Mouse (Mus musculus) stomach, embryonic 16.5 days (tissue): ENCODE measurements at regions not wholly inside any gene's neighbourhood (a gene's known extent, or its start where the extent isn't known, plus 50 kb on each side); places are given as distances from the start of the nearest gene placed in this dataset.
A peak's percentile ranks its signal among the peaks of the same experiment; 100 is the strongest.

Experiments used
- ATAC-seq: fragments of 200-750 bp; cut with Nextera tagmentation; 2 replicates; pipeline ENCODE4 v1.8.0; 2017; ENCODE audit warnings: moderate number of reproducible peaks, moderate TSS enrichment; ENCODE audit not compliant: insufficient read depth, low FRiP score
- H3K27ac ChIP-seq: fragments of 300-500 bp; sonication (generic); 2 replicates; pipeline ENCODE4 v1.5.1; 2014; ENCODE audit warnings: low read length
- H3K27me3 ChIP-seq: fragments of 300-500 bp; sonication (generic); 2 replicates; pipeline ENCODE4 v1.6.1; 2014; ENCODE audit warnings: low read length, control low read depth, mixed read lengths; ENCODE audit not compliant: control insufficient read depth, insufficient read depth
- H3K36me3 ChIP-seq: fragments of 300-500 bp; sonication (generic); 2 replicates; pipeline ENCODE4 v1.6.1; 2014; ENCODE audit warnings: low read length; ENCODE audit not compliant: control insufficient read depth, insufficient read depth
- H3K4me1 ChIP-seq: fragments of 300-500 bp; sonication (generic); 2 replicates; pipeline ENCODE4 v1.6.1; 2014; ENCODE audit warnings: low read length, control low read depth, mixed read lengths; ENCODE audit not compliant: control insufficient read depth, insufficient read depth
- H3K4me2 ChIP-seq: fragments of 300-500 bp; sonication (generic); 2 replicates; pipeline ENCODE4 v1.6.1; 2014; ENCODE audit warnings: low read depth, low read length, mixed read lengths
- H3K4me3 ChIP-seq: fragments of 300-500 bp; sonication (generic); replicated peaks from 2 replicates; pipeline ENCODE4 v1.5.1; 2014; ENCODE audit warnings: mild to moderate bottlenecking, low read length
- H3K9ac ChIP-seq: fragments of 300-500 bp; sonication (generic); 2 replicates; pipeline ENCODE4 v1.6.1; 2014; ENCODE audit warnings: low read length
- H3K9me3 ChIP-seq: fragments of 300-500 bp; sonication (generic); replicated peaks from 2 replicates; pipeline ENCODE4 v1.6.1; 2016; ENCODE audit warnings: low read length, control low read depth; ENCODE audit not compliant: control insufficient read depth
- WGBS: fragments of 180-500 bp; shearing (Covaris S2); extraction: QIAGEN DNeasy Blood & Tissue Kit; methylation state at CpG from one replicate; pipeline ENCODE4 v1.1.7; 2014; 5-methylcytosine and 5-hydroxymethylcytosine counted together

GRCm38 (mm10) chr12:90664436-90664835 lies 73.8 kb downstream of the Dio2 start:
- WGBS: 50% methylated on average over 2 of the region's 2 CpGs
- no peaks in the 10 kb centered on the region for H3K27me3 ChIP-seq
- no peaks in the 10 kb centered on the region for H3K9me3 ChIP-seq
- H3K36me3 ChIP-seq: no peaks in the 10 kb centered on the region
- H3K4me1 ChIP-seq: no peaks in the 10 kb centered on the region
- no peak overlapping the region for H3K4me2 ChIP-seq
- H3K27ac ChIP-seq: no peak overlapping the region
- H3K4me3 ChIP-seq: no peak overlapping the region
- ATAC-seq: no peak
- H3K9ac ChIP-seq: no peak overlapping the region

GRCm38 (mm10) chr12:90645452-90645851 lies 92.8 kb downstream of the Dio2 start:
- Histone ChIP-seq H3K36me3 (no peaks in the 10 kb centered on the region), H3K9me3 (no peaks in the 10 kb centered on the region), H3K27me3 (no peaks in the 10 kb centered on the region), H3K9ac (no peak overlapping the region), H3K4me3 (no peak overlapping the region), H3K4me1 (no peaks in the 10 kb centered on the region), H3K4me2 (no peak overlapping the region), H3K27ac (no peak overlapping the region)
- no peak for ATAC-seq
- 74% methylated on average over 5 of the region's 5 CpGs for WGBS

GRCm38 (mm10) chr12:90643891-90644290 lies 94.3 kb downstream of the Dio2 start:
- WGBS: 22% methylated on average over 1 of the region's 1 CpGs
- H3K4me1 ChIP-seq: no peaks in the 10 kb centered on the region
- no peaks in the 10 kb centered on the region for H3K9me3 ChIP-seq
- ATAC-seq: peak; percentile 62; the same call in 1 of the 2 replicates
- H3K27ac ChIP-seq: no peak overlapping the region
- no peaks in the 10 kb centered on the region for H3K27me3 ChIP-seq
- H3K36me3 ChIP-seq: no peaks in the 10 kb centered on the region
- no peak overlapping the region for H3K4me2 ChIP-seq
- H3K9ac ChIP-seq: no peak overlapping the region
- no peak overlapping the region for H3K4me3 ChIP-seq

GRCm38 (mm10) chr12:90624856-90625255 lies 113.4 kb downstream of the Dio2 start:
- Histone ChIP-seq H3K9ac (no peak overlapping the region), H3K27me3 (no peaks in the 10 kb centered on the region), H3K4me2 (no peak overlapping the region), H3K9me3 (no peaks in the 10 kb centered on the region), H3K4me3 (no peak overlapping the region), H3K27ac (no peak overlapping the region), H3K36me3 (no peaks in the 10 kb centered on the region), H3K4me1 (no peaks in the 10 kb centered on the region)
- ATAC-seq: no peak

- H3K4me1 ChIP-seq: no peaks in the 10 kb centered on the region
- no peaks in the 10 kb centered on the region for H3K36me3 ChIP-seq
- no peaks in the 10 kb centered on the region for H3K9me3 ChIP-seq
- WGBS: 75% methylated on average over 2 of the region's 2 CpGs
- no peaks in the 10 kb centered on the region for H3K27me3 ChIP-seq
- no peak overlapping the region for H3K4me2 ChIP-seq
- no peak for ATAC-seq
- no peak overlapping the region for H3K27ac ChIP-seq
- no peak overlapping the region for H3K9ac ChIP-seq
- H3K4me3 ChIP-seq: no peak overlapping the region
Measured at GRCm38 (mm10) chr12:90623426-90623825, 114.8 kb downstream of the Dio2 start.

- H3K4me2 ChIP-seq: no peak overlapping the region
- no peak for ATAC-seq
Measured at GRCm38 (mm10) chr12:90608810-90609209, 129.4 kb downstream of the Dio2 start.

GRCm38 (mm10) chr12:90607894-90608293 lies 130.3 kb downstream of the Dio2 start:
- no peaks in the 10 kb centered on the region for H3K27me3 ChIP-seq
- no peak overlapping the region for H3K27ac ChIP-seq
- WGBS: 77% methylated on average over 6 of the region's 6 CpGs
- H3K36me3 ChIP-seq: no peaks in the 10 kb centered on the region
- no peak for ATAC-seq
- no peaks in the 10 kb centered on the region for H3K9me3 ChIP-seq
- no peak overlapping the region for H3K4me3 ChIP-seq
- H3K4me2 ChIP-seq: no peak overlapping the region
- no peak overlapping the region for H3K9ac ChIP-seq
- no peaks in the 10 kb centered on the region for H3K4me1 ChIP-seq

More at GRCm38 (mm10) chr12:90608810-90609209, 129.4 kb downstream of the Dio2 start:
- H3K27me3 ChIP-seq: no peaks in the 10 kb centered on the region
- H3K36me3 ChIP-seq: no peaks in the 10 kb centered on the region
- WGBS: 47% methylated on average over 2 of the region's 2 CpGs
- no peak overlapping the region for H3K4me3 ChIP-seq
- no peak overlapping the region for H3K9ac ChIP-seq
- H3K9me3 ChIP-seq: no peaks in the 10 kb centered on the region
- H3K4me1 ChIP-seq: no peaks in the 10 kb centered on the region
- H3K27ac ChIP-seq: no peak overlapping the region

GRCm38 (mm10) chr12:90580006-90580405 lies 158.2 kb downstream of the Dio2 start:
- H3K4me3 ChIP-seq: no peak overlapping the region
- H3K4me1 ChIP-seq: no peaks in the 10 kb centered on the region
- 89% methylated on average over 3 of the region's 3 CpGs for WGBS
- H3K27me3 ChIP-seq: no peaks in the 10 kb centered on the region
- no peaks in the 10 kb centered on the region for H3K36me3 ChIP-seq
- no peak overlapping the region for H3K27ac ChIP-seq
- no peak overlapping the region for H3K4me2 ChIP-seq
- H3K9ac ChIP-seq: no peak overlapping the region
- no peaks in the 10 kb centered on the region for H3K9me3 ChIP-seq
- no peak for ATAC-seq

- no peaks in the 10 kb centered on the region for H3K9me3 ChIP-seq
- H3K27ac ChIP-seq: no peak overlapping the region
- H3K4me1 ChIP-seq: no peaks in the 10 kb centered on the region
- H3K27me3 ChIP-seq: no peaks in the 10 kb centered on the region
- H3K4me2 ChIP-seq: no peak overlapping the region
- H3K36me3 ChIP-seq: no peaks in the 10 kb centered on the region
- no peak overlapping the region for H3K4me3 ChIP-seq
- no peak for ATAC-seq
- no peak overlapping the region for H3K9ac ChIP-seq
- 60% methylated on average over 2 of the region's 2 CpGs for WGBS
Measured at GRCm38 (mm10) chr12:90576103-90576502, 162.1 kb downstream of the Dio2 start.

GRCm38 (mm10) chr12:90571907-90572306 lies 166.3 kb downstream of the Dio2 start:
- Histone ChIP-seq H3K9ac (no peak overlapping the region), H3K4me1 (no peaks in the 10 kb centered on the region), H3K36me3 (no peaks in the 10 kb centered on the region), H3K9me3 (no peaks in the 10 kb centered on the region), H3K4me3 (no peak overlapping the region), H3K27ac (no peak overlapping the region), H3K27me3 (no peaks in the 10 kb centered on the region), H3K4me2 (no peak overlapping the region)
- WGBS: 86% methylated on average over 5 of the region's 5 CpGs
- no peak for ATAC-seq
